Mouse (Mus musculus) forebrain, embryonic 12.5 days (tissue): Measurements from ENCODE around the gene Mrps23. TPM values are rescaled to one million over a fixed set of nuclear protein-coding genes. Genes with fewer than 3 reads are reported as not detected.

Experiments used
- ATAC-seq: fragments of 200-750 bp; cut with Nextera tagmentation; 2 replicates; pipeline ENCODE4 v1.8.0; 2017; ENCODE audit warnings: moderate TSS enrichment; ENCODE audit not compliant: low FRiP score
- H3K27ac ChIP-seq: fragments of 300-500 bp; sonication (generic); 2 replicates; pipeline ENCODE4 v1.5.1; 2016; ENCODE audit warnings: mild to moderate bottlenecking
- H3K27me3 ChIP-seq: fragments of 300-500 bp; sonication (generic); 2 replicates; pipeline ENCODE4 v1.6.1; 2016; ENCODE audit warnings: mild to moderate bottlenecking
- H3K36me3 ChIP-seq: fragments of 300-500 bp; sonication (generic); replicated peaks from 2 replicates; pipeline ENCODE4 v1.6.1; 2016; ENCODE audit warnings: mild to moderate bottlenecking
- H3K4me1 ChIP-seq: fragments of 300-500 bp; sonication (generic); 2 replicates; pipeline ENCODE4 v1.6.1; 2016
- H3K4me2 ChIP-seq: fragments of 300-500 bp; sonication (generic); 2 replicates; pipeline ENCODE4 v1.6.1; 2016; ENCODE audit warnings: mild to moderate bottlenecking, moderate library complexity
- H3K4me3 ChIP-seq: fragments of 300-500 bp; sonication (generic); replicated peaks from 2 replicates; pipeline ENCODE4 v1.5.1; 2016; ENCODE audit warnings: mild to moderate bottlenecking
- H3K9ac ChIP-seq: fragments of 300-500 bp; sonication (generic); 2 replicates; pipeline ENCODE4 v1.6.1; 2016; ENCODE audit warnings: mild to moderate bottlenecking
- H3K9me3 ChIP-seq: fragments of 300-500 bp; sonication (generic); 2 replicates; pipeline ENCODE4 v1.6.1; 2016
- WGBS: fragments of 180-500 bp; shearing (Covaris S2); methylation state at CpG from one replicate; pipeline ENCODE4 v1.1.7; 2016; 5-methylcytosine and 5-hydroxymethylcytosine counted together
- polyA plus RNA-seq: library from polyadenylated mRNA; unstranded; fragments of >200 nt; fragmentation: Nextera tagmentation; extraction: Ambion mirVana; gene quantifications from 2 replicates; pipeline ENCODE4 v1.2.1, GENCODE M21; 2016

Mrps23 gene
- 62.0 and 67.5 TPM in 2 replicates for polyA plus RNA-seq

DNA sequence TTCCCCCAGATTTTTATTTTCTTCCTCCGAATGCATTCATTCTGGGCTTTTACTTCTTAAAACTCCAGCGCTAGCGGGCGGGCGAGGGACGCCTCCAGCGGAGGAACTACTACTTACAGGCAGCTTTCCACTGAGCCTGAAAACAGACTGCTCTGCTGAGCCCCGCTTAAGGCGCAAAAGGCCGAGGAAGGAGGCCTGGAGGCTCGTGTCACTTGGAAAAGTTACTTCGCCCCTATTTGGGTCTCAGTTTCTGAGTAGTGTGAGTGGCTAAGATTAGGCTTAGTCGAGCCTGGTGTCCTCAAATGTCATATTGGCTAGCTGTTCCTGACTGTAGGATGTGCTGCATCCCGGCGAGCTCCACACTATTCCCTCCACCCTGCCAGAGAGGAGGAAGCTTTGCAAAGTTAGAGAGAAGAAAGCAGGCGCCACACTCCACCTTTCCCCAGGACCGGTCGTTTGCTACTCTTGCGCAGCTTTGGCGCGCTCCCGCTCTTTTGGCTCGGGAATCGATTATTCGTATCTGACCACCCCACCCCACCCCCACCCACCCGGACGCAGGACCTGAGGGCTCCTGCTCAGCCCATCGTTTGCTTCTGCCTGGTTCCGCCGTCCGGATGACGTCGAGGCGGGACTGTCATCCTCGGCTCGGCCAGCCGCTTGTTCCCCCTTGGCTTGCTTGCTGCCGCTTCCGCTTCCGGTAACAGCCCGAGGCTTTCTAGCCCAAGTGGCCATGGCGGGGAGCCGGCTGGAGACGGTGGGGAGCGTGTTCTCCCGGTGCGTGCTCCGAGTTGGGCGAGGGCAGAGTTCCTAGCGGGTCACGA lies at the start of gene Mrps23:
TSS of gene Mrps23 (plus strand) at position 677 of the 821 bp plus-strand sequence.
- peak within 1 kb of the TSS; percentile 87 for H3K27ac ChIP-seq

DNA sequence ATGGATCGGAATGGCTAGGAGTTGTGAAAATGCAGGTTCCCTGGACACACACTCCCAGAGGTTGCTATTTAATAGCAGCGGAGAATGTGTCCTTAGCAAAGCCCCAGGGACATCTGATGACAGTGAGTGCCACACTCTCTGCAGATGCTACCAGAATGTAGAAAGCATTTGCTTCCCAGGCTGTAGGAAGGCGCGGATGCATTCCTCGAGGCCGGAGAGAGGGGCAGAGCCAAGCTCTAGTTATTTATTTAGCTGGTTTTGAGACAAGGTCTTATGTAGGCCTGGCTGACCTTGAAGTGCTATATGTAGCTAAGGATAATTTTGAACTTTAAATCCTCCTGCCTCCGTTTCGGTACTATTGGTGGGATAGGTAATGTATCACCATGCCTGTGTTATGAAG lies 49.7 kb upstream of the Mrps23 start:
- peaks cover 66% of the 10 kb centered on the region for H3K4me1 ChIP-seq

More for the DNA sequence above, at the start of gene Mrps23:
- peaks cover 18% of the 10 kb centered on the region for H3K36me3 ChIP-seq
- peaks cover 31% of the 10 kb centered on the region for H3K4me1 ChIP-seq
- under 1% methylated on average over 51 of the region's 51 CpGs for WGBS
- H3K4me3 ChIP-seq, result peak within 1 kb of the TSS; percentile 70
- H3K9me3 ChIP-seq, result no peaks in the 10 kb centered on the region
- peaks cover 8% of the 10 kb centered on the region; the same call in 1 of the 2 replicates for H3K27me3 ChIP-seq
- ATAC-seq, result peak; percentile 94
- peak within 1 kb of the TSS; percentile 88 for H3K4me2 ChIP-seq
- H3K9ac ChIP-seq, result peak within 1 kb of the TSS; percentile 68

DNA sequence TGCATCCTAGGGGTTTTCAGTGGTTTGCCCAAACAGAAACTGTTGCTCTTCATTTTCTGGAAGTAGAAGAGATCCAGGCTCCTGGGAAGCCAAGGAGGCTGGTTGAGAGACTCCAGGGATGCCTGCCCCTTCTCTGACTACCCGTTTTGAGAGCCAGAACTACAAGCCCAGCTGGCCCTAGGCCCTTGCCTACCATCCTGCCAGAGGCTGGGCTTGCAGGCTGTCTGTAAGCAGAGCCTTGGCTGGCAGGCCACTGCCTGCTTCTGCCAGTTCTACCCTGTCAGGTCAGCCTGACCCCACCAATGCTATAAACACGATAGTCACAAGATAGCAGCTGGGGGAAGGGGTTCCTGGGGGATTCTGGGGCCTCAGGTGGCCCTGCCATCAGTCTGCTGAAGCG lies 48.7 kb upstream of the Mrps23 start:
- H3K27me3 ChIP-seq, result no peaks in the 10 kb centered on the region; the same call in 1 of the 2 replicates
- WGBS, result 74% methylated on average over 3 of the region's 3 CpGs
- H3K36me3 ChIP-seq, result no peaks in the 10 kb centered on the region
- H3K27ac ChIP-seq, result peak overlapping the region; percentile 27; the same call in 1 of the 2 replicates
- ATAC-seq, result no peak
- H3K9ac ChIP-seq, result no peak overlapping the region
- H3K9me3 ChIP-seq, result no peaks in the 10 kb centered on the region
- no peak overlapping the region for H3K4me3 ChIP-seq
- H3K4me1 ChIP-seq, result peaks cover 74% of the 10 kb centered on the region
- H3K4me2 ChIP-seq, result no peak overlapping the region

More for the DNA sequence above, 49.7 kb upstream of the Mrps23 start:
- Histone ChIP-seq H3K9ac (no peak overlapping the region), H3K9me3 (no peaks in the 10 kb centered on the region), H3K27me3 (no peaks in the 10 kb centered on the region; the same call in 1 of the 2 replicates), H3K36me3 (no peaks in the 10 kb centered on the region), H3K4me3 (no peak overlapping the region), H3K4me2 (no peak overlapping the region), H3K27ac (no peak overlapping the region; the same call in 1 of the 2 replicates)
- ATAC-seq, result no peak
- 90% methylated on average over 8 of the region's 8 CpGs for WGBS

DNA sequence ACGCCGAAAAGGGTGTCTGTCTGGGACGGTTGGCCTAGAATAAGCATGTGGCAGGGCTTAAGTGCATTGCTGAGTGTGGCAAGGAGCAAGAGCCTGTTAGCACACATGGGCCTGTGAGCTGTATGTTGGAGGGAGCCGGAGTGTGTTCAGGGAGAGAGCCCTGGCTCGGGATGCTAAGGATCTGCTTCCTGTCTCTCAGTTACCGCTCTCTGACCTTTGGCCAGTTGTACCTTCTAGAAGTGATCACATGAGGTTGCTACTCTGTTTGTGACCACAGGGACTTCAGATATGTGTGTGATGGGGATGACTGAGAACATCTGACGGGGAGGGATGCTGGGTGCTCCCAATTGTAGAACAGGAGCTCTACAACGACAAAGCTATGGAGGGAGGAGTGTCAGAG lies 48.2 kb upstream of the Mrps23 start:
- H3K4me1 ChIP-seq, result peaks cover 75% of the 10 kb centered on the region
- H3K36me3 ChIP-seq, result no peaks in the 10 kb centered on the region
- H3K4me2 ChIP-seq, result no peak overlapping the region
- no peak overlapping the region for H3K4me3 ChIP-seq
- no peak overlapping the region for H3K27ac ChIP-seq
- no peak overlapping the region for H3K9ac ChIP-seq
- 76% methylated on average over 8 of the region's 8 CpGs for WGBS
- no peaks in the 10 kb centered on the region; the same call in 1 of the 2 replicates for H3K27me3 ChIP-seq
- H3K9me3 ChIP-seq, result no peaks in the 10 kb centered on the region
- no peak for ATAC-seq

DNA sequence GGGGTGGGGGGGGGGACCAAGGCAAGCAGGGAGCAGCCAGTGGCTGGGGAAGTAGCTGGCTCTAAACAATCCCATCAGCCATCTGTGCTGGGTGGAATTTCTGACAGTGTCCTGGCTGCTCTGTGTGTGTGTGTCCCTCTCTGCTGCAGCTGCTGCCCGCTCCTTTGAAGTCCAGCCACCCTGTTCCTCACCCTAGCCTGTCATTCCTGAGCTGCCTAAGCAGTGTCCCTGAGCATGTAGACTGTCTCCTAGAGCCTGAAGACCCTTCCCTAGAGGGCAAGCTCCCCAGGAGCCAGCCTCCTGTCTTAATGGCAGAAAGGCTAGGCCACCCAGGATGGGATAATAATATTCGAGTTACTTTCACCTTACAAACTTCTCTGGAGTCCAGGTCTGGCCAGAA lies 47.8 kb upstream of the Mrps23 start:
- H3K27me3 ChIP-seq, result no peaks in the 10 kb centered on the region; the same call in 1 of the 2 replicates
- H3K4me2 ChIP-seq, result no peak overlapping the region
- H3K36me3 ChIP-seq, result no peaks in the 10 kb centered on the region
- H3K9me3 ChIP-seq, result no peaks in the 10 kb centered on the region
- no peak overlapping the region for H3K27ac ChIP-seq
- H3K4me1 ChIP-seq, result peaks cover 75% of the 10 kb centered on the region
- H3K4me3 ChIP-seq, result no peak overlapping the region
- ATAC-seq, result no peak
- no peak overlapping the region for H3K9ac ChIP-seq
- WGBS, result 70% methylated on average over 2 of the region's 2 CpGs

DNA sequence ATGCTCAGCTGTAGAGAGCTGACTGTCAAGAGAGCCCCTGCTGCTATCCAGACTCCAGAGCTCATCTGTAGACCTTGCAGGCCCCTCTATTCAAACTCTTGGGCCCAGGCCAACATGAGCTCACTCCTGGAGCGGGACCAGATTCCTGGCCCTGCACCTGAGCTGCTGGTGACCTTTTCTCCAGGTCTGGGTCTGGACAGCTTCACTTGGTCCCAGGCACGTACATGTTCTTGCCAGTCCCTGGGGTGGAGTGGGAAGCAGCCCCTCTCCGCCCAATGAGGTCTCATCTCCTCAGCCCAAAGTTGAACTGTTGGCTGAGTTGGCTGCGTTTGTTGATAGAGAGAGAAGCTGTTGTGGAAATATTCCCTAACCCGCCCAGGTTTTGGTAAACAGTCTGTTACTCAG lies 45.3 kb upstream of the Mrps23 start:
- WGBS, result 84% methylated on average over 5 of the region's 5 CpGs

DNA sequence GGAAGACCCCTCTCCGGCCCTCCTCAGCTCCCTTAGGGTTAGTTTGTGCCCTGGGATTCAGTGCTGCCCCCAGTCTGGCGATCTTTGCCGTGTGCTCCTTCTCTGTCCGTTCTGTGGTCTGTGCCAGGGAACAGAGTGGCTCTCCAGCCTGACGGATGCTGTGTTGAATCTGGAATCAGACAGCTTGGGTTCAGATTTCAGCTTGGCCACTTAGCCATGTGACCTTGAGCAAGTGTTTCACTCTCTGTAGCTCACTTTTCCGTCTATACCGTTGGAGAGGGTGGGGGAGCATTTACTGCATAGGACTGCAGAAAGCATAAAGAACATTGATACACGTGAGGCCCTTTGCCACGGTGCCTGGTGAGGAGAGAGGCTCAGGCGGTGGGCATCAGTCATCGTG lies 44.8 kb upstream of the Mrps23 start:
- ATAC-seq, result no peak
- no peak overlapping the region for H3K9ac ChIP-seq
- H3K4me2 ChIP-seq, result no peak overlapping the region
- H3K9me3 ChIP-seq, result no peaks in the 10 kb centered on the region
- H3K27me3 ChIP-seq, result no peaks in the 10 kb centered on the region; the same call in 1 of the 2 replicates
- H3K36me3 ChIP-seq, result no peaks in the 10 kb centered on the region
- H3K4me1 ChIP-seq, result peaks cover 65% of the 10 kb centered on the region
- H3K4me3 ChIP-seq, result no peak overlapping the region
- WGBS, result 75% methylated on average over 11 of the region's 11 CpGs
- no peak overlapping the region for H3K27ac ChIP-seq

More for the DNA sequence above, 45.3 kb upstream of the Mrps23 start:
- H3K9ac ChIP-seq, result no peak overlapping the region
- no peak overlapping the region for H3K4me2 ChIP-seq
- H3K9me3 ChIP-seq, result no peaks in the 10 kb centered on the region
- no peaks in the 10 kb centered on the region; the same call in 1 of the 2 replicates for H3K27me3 ChIP-seq
- peaks cover 68% of the 10 kb centered on the region for H3K4me1 ChIP-seq
- no peak overlapping the region for H3K4me3 ChIP-seq
- 0 out of 2 replicates have a peak overlapping the region, but pooled peaks have one; percentile 42 for H3K27ac ChIP-seq
- ATAC-seq, result no peak
- H3K36me3 ChIP-seq, result no peaks in the 10 kb centered on the region

DNA sequence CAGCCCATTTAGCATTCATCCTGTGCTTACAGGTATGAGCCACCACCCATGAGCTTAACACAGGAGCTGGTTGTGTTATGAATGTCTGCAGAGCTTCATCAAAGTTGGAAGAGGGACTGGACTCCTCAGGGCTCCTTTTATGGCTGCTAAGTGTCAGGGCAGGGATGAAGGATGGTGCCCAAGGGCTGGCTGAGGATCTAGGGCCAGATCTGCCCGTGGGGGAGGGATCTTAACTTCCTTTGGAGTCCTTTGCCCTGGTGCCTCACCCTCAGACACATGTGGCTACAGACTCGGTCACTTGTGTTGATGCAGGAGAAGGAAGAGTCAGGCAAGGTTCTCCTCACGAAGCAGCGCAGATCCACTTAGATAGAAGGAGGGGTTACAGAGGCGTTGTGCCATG lies 43.9 kb upstream of the Mrps23 start:
- 0 out of 2 replicates have a peak overlapping the region, but pooled peaks have one; percentile 2 for H3K9ac ChIP-seq
- ATAC-seq, result no peak
- H3K27me3 ChIP-seq, result no peaks in the 10 kb centered on the region; the same call in 1 of the 2 replicates
- H3K4me2 ChIP-seq, result peak overlapping the region; percentile 80
- no peaks in the 10 kb centered on the region for H3K36me3 ChIP-seq
- no peak overlapping the region for H3K4me3 ChIP-seq
- no peaks in the 10 kb centered on the region for H3K9me3 ChIP-seq
- peak overlapping the region; percentile 92 for H3K27ac ChIP-seq
- peaks cover 65% of the 10 kb centered on the region for H3K4me1 ChIP-seq
- 44% methylated on average over 5 of the region's 5 CpGs for WGBS

DNA sequence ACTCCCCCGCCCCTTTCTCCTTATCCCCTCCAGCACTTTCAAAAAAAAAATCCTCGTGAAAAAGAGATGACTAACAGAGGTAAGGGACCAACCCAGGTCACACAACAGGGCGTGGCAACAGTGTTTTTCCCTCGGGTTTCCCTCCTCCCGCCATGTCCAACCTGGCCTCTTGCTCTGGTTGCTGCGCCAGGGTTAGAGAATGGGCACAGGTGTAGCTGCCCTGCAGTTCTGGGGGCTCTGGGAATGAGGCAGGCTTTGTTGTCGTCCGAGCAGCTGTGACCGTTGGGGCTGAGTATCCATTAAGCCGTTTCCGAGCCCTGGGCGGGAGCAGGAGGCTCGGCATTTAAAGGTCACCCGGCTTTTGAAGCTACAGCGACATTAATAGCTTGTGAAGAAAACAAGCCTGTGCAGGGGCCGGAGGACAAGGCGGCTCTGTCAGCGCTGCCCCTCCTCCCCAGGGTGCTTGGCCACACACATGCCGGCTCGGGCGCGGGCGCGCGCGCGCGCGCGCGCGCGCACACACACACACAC lies 43.1 kb upstream of the Mrps23 start:
- Histone ChIP-seq H3K4me3 (peak overlapping the region; percentile 41), H3K27me3 (no peaks in the 10 kb centered on the region; the same call in 1 of the 2 replicates), H3K27ac (peak overlapping the region; percentile 92), H3K4me2 (peak overlapping the region; percentile 80), H3K9ac (peak overlapping the region; percentile 48), H3K36me3 (no peaks in the 10 kb centered on the region), H3K9me3 (no peaks in the 10 kb centered on the region), H3K4me1 (peaks cover 57% of the 10 kb centered on the region)
- peak; percentile 79 for ATAC-seq
- 0% methylated on average over 20 of the region's 33 CpGs for WGBS

DNA sequence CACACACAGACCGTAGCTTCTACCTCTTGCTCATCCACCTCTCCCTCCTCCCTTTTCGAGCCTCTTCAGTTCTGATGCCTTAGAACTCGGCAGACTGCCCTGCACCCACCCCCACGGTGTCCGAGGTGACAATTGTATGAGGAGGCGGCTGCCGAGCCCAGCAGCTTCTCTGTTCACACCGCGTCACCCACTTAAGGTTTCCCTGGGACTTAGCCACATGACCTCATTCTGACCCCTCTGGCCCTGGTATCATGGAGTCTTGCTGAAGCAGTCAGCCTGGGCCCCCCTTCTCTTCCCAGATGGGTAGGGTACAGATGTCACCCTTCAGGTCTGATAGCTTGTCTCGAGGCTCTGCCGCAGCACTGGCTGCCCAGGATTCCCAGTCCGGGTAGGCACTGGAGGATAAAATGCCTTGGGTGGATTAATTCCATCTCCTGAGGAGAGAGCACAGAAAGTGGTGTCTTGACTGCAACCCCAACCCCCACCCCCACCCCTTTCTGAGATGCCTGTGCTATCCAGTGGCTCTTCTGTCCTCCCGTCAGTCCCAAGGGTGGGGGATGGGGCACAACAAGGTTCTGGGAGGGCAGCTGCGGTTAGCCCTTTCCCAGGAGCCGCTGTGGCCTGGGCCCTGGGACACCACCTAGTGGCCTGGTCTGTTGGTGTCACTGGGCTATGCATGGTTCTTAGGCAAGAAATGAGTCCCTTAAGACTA lies 42.4 kb upstream of the Mrps23 start:
- H3K4me3 ChIP-seq, result peak overlapping the region; percentile 41
- H3K27ac ChIP-seq, result peak overlapping the region; percentile 92
- no peaks in the 10 kb centered on the region; the same call in 1 of the 2 replicates for H3K27me3 ChIP-seq
- peak overlapping the region; percentile 48 for H3K9ac ChIP-seq
- H3K9me3 ChIP-seq, result no peaks in the 10 kb centered on the region
- peaks cover 53% of the 10 kb centered on the region for H3K4me1 ChIP-seq
- WGBS, result under 1% methylated on average over 15 of the region's 15 CpGs
- peak overlapping the region; percentile 80 for H3K4me2 ChIP-seq
- ATAC-seq, result peak; percentile 82
- H3K36me3 ChIP-seq, result no peaks in the 10 kb centered on the region

DNA sequence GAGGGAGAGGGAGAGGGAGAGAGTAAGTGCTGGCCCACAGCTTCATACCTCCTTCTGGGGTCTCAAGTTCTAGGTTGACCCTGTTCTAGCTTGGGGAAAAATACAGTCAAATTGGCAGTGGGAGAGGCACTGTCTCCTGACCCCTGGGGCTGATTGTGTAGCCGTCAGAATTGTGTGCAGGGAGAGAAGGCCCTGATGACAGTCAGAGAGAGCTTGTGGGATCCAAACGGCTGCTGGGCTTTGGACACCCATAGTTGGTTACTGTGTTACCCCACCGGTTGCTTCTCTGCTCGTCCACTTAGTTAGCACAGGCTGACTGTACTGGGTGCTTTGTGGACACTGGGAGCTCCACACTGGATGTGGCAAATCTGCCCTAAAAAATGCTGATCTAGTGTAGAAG lies 41.4 kb upstream of the Mrps23 start:
- Histone ChIP-seq H3K4me3 (no peak overlapping the region), H3K9me3 (no peaks in the 10 kb centered on the region), H3K36me3 (no peaks in the 10 kb centered on the region), H3K9ac (no peak overlapping the region), H3K27ac (no peak overlapping the region), H3K4me2 (no peak overlapping the region), H3K4me1 (peaks cover 53% of the 10 kb centered on the region), H3K27me3 (no peaks in the 10 kb centered on the region; the same call in 1 of the 2 replicates)
- no peak for ATAC-seq
- WGBS, result 69% methylated on average over 4 of the region's 4 CpGs

DNA sequence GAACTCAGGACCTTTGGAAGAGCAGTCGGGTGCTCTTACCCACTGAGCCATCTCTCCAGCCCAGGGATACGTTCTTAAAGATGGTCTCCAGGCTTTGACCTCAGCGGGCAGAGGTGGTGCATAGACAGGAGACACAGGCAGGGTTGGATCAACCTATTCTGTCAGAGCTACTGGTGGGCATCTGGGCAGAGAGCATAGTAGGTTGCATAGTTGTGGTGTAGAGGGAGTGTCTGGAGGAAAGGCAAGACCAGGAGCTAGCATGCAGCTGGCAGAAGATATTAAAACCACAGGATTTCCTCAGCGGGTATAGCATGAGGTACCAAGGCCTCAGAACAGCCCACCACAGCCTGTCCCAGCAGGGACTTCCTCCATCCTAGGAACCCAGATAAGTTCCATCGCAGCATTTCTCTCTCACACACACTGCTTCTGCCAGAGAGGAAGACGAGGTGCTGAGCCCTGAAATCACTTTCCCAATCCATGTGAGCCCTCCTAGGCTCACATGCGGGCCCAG lies 39.9 kb upstream of the Mrps23 start:
- Histone ChIP-seq H3K27ac (0 out of 2 replicates have a peak overlapping the region, but pooled peaks have one; percentile 46), H3K4me1 (peaks cover 58% of the 10 kb centered on the region)
- ATAC-seq, result no peak

More for the DNA sequence above, 39.9 kb upstream of the Mrps23 start:
- Histone ChIP-seq H3K36me3 (no peaks in the 10 kb centered on the region), H3K9me3 (no peaks in the 10 kb centered on the region), H3K9ac (no peak overlapping the region), H3K4me3 (no peak overlapping the region), H3K4me2 (no peak overlapping the region), H3K27me3 (no peaks in the 10 kb centered on the region)
- WGBS, result 88% methylated on average over 7 of the region's 7 CpGs
